Mouse (Mus musculus): ENCODE results near the gene Bex1. TPM values are rescaled to one million over a fixed set of nuclear protein-coding genes. Genes with fewer than 3 reads are reported as not detected.
A peak's percentile ranks its signal among the peaks of the same experiment; 100 is the strongest.

The Bex1 gene
- polyA plus RNA-seq, 1 experiment from 2014 or later = 81.3 TPM

GRCm38 (mm10) chrX:136223714-136224113 lies 8.4 kb upstream of the Bex1 start:
- no peaks in the 10 kb centered on the region for H3K36me3 ChIP-seq (ENCODE audit: insufficient read depth, low read length)
- WGBS = 67% methylated on average over 6 of the region's 6 CpGs

GRCm38 (mm10) chrX:136216303-136216702 lies 990 bp upstream of the Bex1 start:
- H3K9ac ChIP-seq (replicated peaks; ENCODE audit: low read length) = no peak overlapping the region
- H3K36me3 ChIP-seq (ENCODE audit: insufficient read depth, low read length) = no peaks in the 10 kb centered on the region
- H3K4me1 ChIP-seq (ENCODE audit: insufficient read depth, low read length) = no peaks in the 10 kb centered on the region
- no peak for ATAC-seq (ENCODE audit: low FRiP score, low TSS enrichment)
- H3K4me2 ChIP-seq (replicated peaks; ENCODE audit: low read depth, low read length) = no peak overlapping the region
- no peak overlapping the region for H3K4me3 ChIP-seq (ENCODE audit: low read length)
- 52% methylated on average over 1 of the region's 1 CpGs for WGBS
- H3K27ac ChIP-seq (ENCODE audit: low read length) = no peak overlapping the region
- H3K27me3 ChIP-seq (ENCODE audit: insufficient read depth, low read length) = peaks cover 7% of the 10 kb centered on the region; the same call in 1 of the 2 replicates
- H3K9me3 ChIP-seq (ENCODE audit: low read length) = no peaks in the 10 kb centered on the region

More at GRCm38 (mm10) chrX:136223714-136224113, 8.4 kb upstream of the Bex1 start:
- H3K9ac ChIP-seq (replicated peaks; ENCODE audit: low read length) = no peak overlapping the region
- no peak overlapping the region for H3K4me2 ChIP-seq (replicated peaks; ENCODE audit: low read depth, low read length)
- no peaks in the 10 kb centered on the region for H3K9me3 ChIP-seq (ENCODE audit: low read length)
- ATAC-seq (ENCODE audit: low FRiP score, low TSS enrichment) = no peak
- no peaks in the 10 kb centered on the region for H3K4me1 ChIP-seq (ENCODE audit: insufficient read depth, low read length)
- peaks cover 7% of the 10 kb centered on the region; the same call in 1 of the 2 replicates for H3K27me3 ChIP-seq (ENCODE audit: insufficient read depth, low read length)
- H3K27ac ChIP-seq (ENCODE audit: low read length) = no peak overlapping the region
- no peak overlapping the region for H3K4me3 ChIP-seq (ENCODE audit: low read length)

- H3K4me2 ChIP-seq (replicated peaks; ENCODE audit: low read depth, low read length) = no peak overlapping the region
- H3K4me3 ChIP-seq (ENCODE audit: low read length) = no peak overlapping the region
- H3K4me1 ChIP-seq (ENCODE audit: insufficient read depth, low read length) = no peaks in the 10 kb centered on the region
- no peaks in the 10 kb centered on the region for H3K36me3 ChIP-seq (ENCODE audit: insufficient read depth, low read length)
- H3K9me3 ChIP-seq (ENCODE audit: low read length) = no peaks in the 10 kb centered on the region
- 0 out of 2 replicates have a peak, but pooled peaks cover 4% of the 10 kb centered on the region for H3K27me3 ChIP-seq (ENCODE audit: insufficient read depth, low read length)
- H3K9ac ChIP-seq (replicated peaks; ENCODE audit: low read length) = no peak overlapping the region
- no peak for ATAC-seq (ENCODE audit: low FRiP score, low TSS enrichment)
- H3K27ac ChIP-seq (ENCODE audit: low read length) = no peak overlapping the region
- WGBS = 69% methylated on average over 2 of the region's 2 CpGs
Observed at GRCm38 (mm10) chrX:136213396-136213795, 1.9 kb downstream of the Bex1 start.

GRCm38 (mm10) chrX:136204406-136204805 lies 10.9 kb downstream of the Bex1 start:
- H3K9ac ChIP-seq (replicated peaks; ENCODE audit: low read length) = no peak overlapping the region
- H3K4me3 ChIP-seq (ENCODE audit: low read length) = no peak overlapping the region
- H3K4me1 ChIP-seq (ENCODE audit: insufficient read depth, low read length) = no peaks in the 10 kb centered on the region
- H3K27ac ChIP-seq (ENCODE audit: low read length) = no peak overlapping the region
- H3K36me3 ChIP-seq (ENCODE audit: insufficient read depth, low read length) = no peaks in the 10 kb centered on the region
- whole genome bisulfite sequencing = 78% methylated on average over 6 of the region's 6 CpGs
- H3K9me3 ChIP-seq (ENCODE audit: low read length) = no peaks in the 10 kb centered on the region
- ATAC-seq (ENCODE audit: low FRiP score, low TSS enrichment) = no peak
- H3K4me2 ChIP-seq (replicated peaks; ENCODE audit: low read depth, low read length) = no peak overlapping the region
- peaks cover 9% of the 10 kb centered on the region for H3K27me3 ChIP-seq (ENCODE audit: insufficient read depth, low read length)

- 0 out of 2 replicates have a peak within 1 kb of the TSS, but pooled peaks have one; percentile 38 for H3K9ac ChIP-seq (replicated peaks; ENCODE audit: low read length)
- no peaks in the 10 kb centered on the region for H3K4me1 ChIP-seq (ENCODE audit: insufficient read depth, low read length)
- H3K4me3 ChIP-seq (ENCODE audit: low read length) = peak within 1 kb of the TSS; percentile 42
- WGBS = 31% methylated on average over 9 of the region's 9 CpGs
- H3K4me2 ChIP-seq (replicated peaks; ENCODE audit: low read depth, low read length) = peak within 1 kb of the TSS; percentile 56
- H3K27me3 ChIP-seq (ENCODE audit: insufficient read depth, low read length) = peaks cover 9% of the 10 kb centered on the region
- no peak within 1 kb of the TSS for H3K27ac ChIP-seq (ENCODE audit: low read length)
- H3K9me3 ChIP-seq (ENCODE audit: low read length) = no peaks in the 10 kb centered on the region
- peak; percentile 54; the same call in 1 of the 2 replicates for ATAC-seq (ENCODE audit: low FRiP score, low TSS enrichment)
- H3K36me3 ChIP-seq (ENCODE audit: insufficient read depth, low read length) = no peaks in the 10 kb centered on the region
Observed at GRCm38 (mm10) chrX:136203664-136204066, 11.6 kb downstream of the Bex1 start, which contains the start of gene Tceal5. Tceal5 (minus strand) TSS chrX:136203876.

- H3K4me3 ChIP-seq (ENCODE audit: low read length) = peak overlapping the region; percentile 42
- no peak for ATAC-seq (ENCODE audit: low FRiP score, low TSS enrichment)
- 35% methylated on average over 7 of the region's 7 CpGs for WGBS
Observed at GRCm38 (mm10) chrX:136203257-136203656, 12.1 kb downstream of the Bex1 start.

GRCm38 (mm10) chrX:136196873-136197272 lies 18.4 kb downstream of the Bex1 start:
- Histone ChIP-seq H3K27ac (ENCODE audit: low read length) (no peak overlapping the region), H3K9ac (replicated peaks; ENCODE audit: low read length) (no peak overlapping the region), H3K36me3 (ENCODE audit: insufficient read depth, low read length) (no peaks in the 10 kb centered on the region), H3K4me3 (ENCODE audit: low read length) (no peak overlapping the region), H3K4me2 (replicated peaks; ENCODE audit: low read depth, low read length) (no peak overlapping the region), H3K27me3 (ENCODE audit: insufficient read depth, low read length) (peaks cover 7% of the 10 kb centered on the region; the same call in 1 of the 2 replicates), H3K4me1 (ENCODE audit: insufficient read depth, low read length) (no peaks in the 10 kb centered on the region), H3K9me3 (ENCODE audit: low read length) (0 out of 2 replicates have a peak, but pooled peaks cover 2% of the 10 kb centered on the region)
- 50% methylated on average over 1 of the region's 1 CpGs for WGBS
- no peak for ATAC-seq (ENCODE audit: low FRiP score, low TSS enrichment)

More at GRCm38 (mm10) chrX:136203257-136203656, 12.1 kb downstream of the Bex1 start:
- H3K27ac ChIP-seq (ENCODE audit: low read length) = no peak overlapping the region
- peak overlapping the region; percentile 56 for H3K4me2 ChIP-seq (replicated peaks; ENCODE audit: low read depth, low read length)
- peaks cover 9% of the 10 kb centered on the region for H3K27me3 ChIP-seq (ENCODE audit: insufficient read depth, low read length)
- no peaks in the 10 kb centered on the region for H3K36me3 ChIP-seq (ENCODE audit: insufficient read depth, low read length)
- H3K9me3 ChIP-seq (ENCODE audit: low read length) = no peaks in the 10 kb centered on the region
- H3K9ac ChIP-seq (replicated peaks; ENCODE audit: low read length) = 0 out of 2 replicates have a peak overlapping the region, but pooled peaks have one; percentile 38
- no peaks in the 10 kb centered on the region for H3K4me1 ChIP-seq (ENCODE audit: insufficient read depth, low read length)

- peaks cover 4% of the 10 kb centered on the region; the same call in 1 of the 2 replicates for H3K27me3 ChIP-seq (ENCODE audit: insufficient read depth, low read length)
- no peak overlapping the region for H3K4me2 ChIP-seq (replicated peaks; ENCODE audit: low read depth, low read length)
- no peaks in the 10 kb centered on the region for H3K36me3 ChIP-seq (ENCODE audit: insufficient read depth, low read length)
- H3K4me1 ChIP-seq (ENCODE audit: insufficient read depth, low read length) = no peaks in the 10 kb centered on the region
- no peak for ATAC-seq (ENCODE audit: low FRiP score, low TSS enrichment)
- 77% methylated on average over 16 of the region's 16 CpGs for WGBS
- no peak overlapping the region for H3K4me3 ChIP-seq (ENCODE audit: low read length)
- H3K9me3 ChIP-seq (ENCODE audit: low read length) = 0 out of 2 replicates have a peak, but pooled peaks cover 2% of the 10 kb centered on the region
- no peak overlapping the region for H3K27ac ChIP-seq (ENCODE audit: low read length)
- no peak overlapping the region for H3K9ac ChIP-seq (replicated peaks; ENCODE audit: low read length)
Observed at GRCm38 (mm10) chrX:136195193-136195944, 19.9 kb downstream of the Bex1 start.

GRCm38 (mm10) chrX:136183107-136183506 lies 32.2 kb downstream of the Bex1 start:
- no peak overlapping the region for H3K4me3 ChIP-seq (ENCODE audit: low read length)
- no peak for ATAC-seq (ENCODE audit: low FRiP score, low TSS enrichment)
- H3K9ac ChIP-seq (replicated peaks; ENCODE audit: low read length) = no peak overlapping the region
- no peak overlapping the region for H3K27ac ChIP-seq (ENCODE audit: low read length)
- WGBS = 63% methylated on average over 1 of the region's 1 CpGs
- peaks cover 18% of the 10 kb centered on the region; the same call in 1 of the 2 replicates for H3K27me3 ChIP-seq (ENCODE audit: insufficient read depth, low read length)
- H3K9me3 ChIP-seq (ENCODE audit: low read length) = no peaks in the 10 kb centered on the region
- H3K36me3 ChIP-seq (ENCODE audit: insufficient read depth, low read length) = no peaks in the 10 kb centered on the region
- H3K4me1 ChIP-seq (ENCODE audit: insufficient read depth, low read length) = no peaks in the 10 kb centered on the region
- no peak overlapping the region for H3K4me2 ChIP-seq (replicated peaks; ENCODE audit: low read depth, low read length)
